Mouse (Mus musculus): ENCODE data around the gene Gm30302.

DNA sequence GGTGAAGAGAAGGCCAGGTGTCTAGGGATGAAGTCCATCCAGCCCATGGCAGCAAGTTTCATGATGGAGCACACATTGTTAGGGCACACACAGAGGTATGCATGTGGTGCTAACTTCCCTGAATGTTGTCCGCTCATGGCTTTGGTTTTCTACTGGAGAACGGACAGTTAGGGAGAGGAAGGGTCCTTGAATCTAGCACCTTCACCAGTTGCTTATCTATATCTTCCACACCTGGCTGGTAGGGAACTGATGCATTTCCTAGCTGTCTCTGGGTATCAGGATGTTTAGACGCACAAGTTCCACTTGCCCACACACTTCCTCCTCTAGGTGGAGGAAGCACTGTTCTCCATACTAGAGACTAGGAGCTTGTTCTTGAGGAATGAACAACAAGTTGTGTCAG lies 46.9 kb upstream of the Gm30302 start:
- TF ChIP-seq CTCF (IDR thresholded peaks at IDR 0.05; ENCODE audit: low read depth) (no peak), EP300 (IDR thresholded peaks at IDR 0.05; ENCODE audit: low read depth) (no peak)
